Mouse (Mus musculus) liver, embryonic 14.5 days (tissue): ENCODE data around the gene Gm3183.
"Not testable (repeated sequence)": the region's sequence is repeated elsewhere in the genome, so short reads cannot be mapped to it uniquely, and the experiment has no call there.

Source experiments
- CTCF ChIP-seq: IDR thresholded peaks from 2 replicates; pipeline ENCODE4 v1.5.1; 2016; ENCODE audit warnings: antibody characterized with exemption, low read depth, control low read depth
- EP300 ChIP-seq: IDR thresholded peaks from 2 replicates; pipeline ENCODE4 v1.6.1; 2016; ENCODE audit warnings: antibody characterized with exemption, low read depth

DNA sequence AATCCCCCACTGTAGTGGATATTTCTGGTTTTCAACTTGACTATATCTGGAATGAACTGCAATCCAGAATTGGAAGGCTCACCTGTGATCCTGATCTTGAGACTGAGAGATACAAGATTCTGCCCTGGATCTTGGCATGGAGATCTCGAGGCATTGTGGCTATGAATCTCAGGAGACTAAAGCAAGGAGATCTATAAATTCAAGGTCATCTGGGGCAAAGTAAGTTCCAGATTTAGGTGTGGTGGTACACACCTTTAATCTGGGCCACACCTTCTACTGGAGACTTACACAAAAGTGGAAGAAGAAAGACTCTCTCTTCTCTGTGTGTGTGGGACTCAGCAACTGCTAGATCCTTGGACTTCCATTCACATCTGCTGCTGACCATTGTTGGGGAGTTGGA, at the start of gene Gm3183:
- not testable (repeated sequence) for TF ChIP-seq CTCF, EP300
